Mouse (Mus musculus) adrenal gland, adult (tissue): ENCODE results near the gene Atxn7l3.

ENCODE experiments used
- DNase-seq, 2 experiments: peaks; one replicate each; pipeline ENCODE4 v3.0.0; 2022 to 2023; ENCODE audit warnings: low spot score in 1 of 2; ENCODE audit not compliant: inconsistent age in 2 of 2

Atxn7l3 gene

DNA sequence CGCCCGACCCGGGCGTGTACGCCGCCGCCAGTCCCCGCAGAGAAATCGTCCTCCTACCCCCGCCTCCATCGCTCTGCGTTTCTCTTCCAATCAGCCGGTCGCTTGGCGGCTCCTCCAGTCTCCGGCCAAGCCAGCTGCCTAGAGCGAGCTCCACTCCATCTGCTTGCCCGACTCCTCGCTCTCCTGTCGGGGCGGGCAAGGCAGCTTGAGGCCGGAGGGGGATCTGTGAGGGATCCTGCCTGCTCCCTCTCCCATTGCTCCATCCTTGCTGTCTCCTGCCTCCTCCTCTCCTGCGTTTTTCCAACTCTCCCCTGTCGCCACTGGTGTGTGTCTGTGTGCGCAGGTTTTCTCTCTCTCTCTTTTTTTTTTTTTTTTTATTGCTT lies 23.0 kb upstream of the Atxn7l3 start, which contains the start of gene Ubtf:
Gene Ubtf, minus strand, starts transcription at position 333 of the 383 bp plus-strand sequence.
- DNase-seq = peak; percentile 89 to 96

DNA sequence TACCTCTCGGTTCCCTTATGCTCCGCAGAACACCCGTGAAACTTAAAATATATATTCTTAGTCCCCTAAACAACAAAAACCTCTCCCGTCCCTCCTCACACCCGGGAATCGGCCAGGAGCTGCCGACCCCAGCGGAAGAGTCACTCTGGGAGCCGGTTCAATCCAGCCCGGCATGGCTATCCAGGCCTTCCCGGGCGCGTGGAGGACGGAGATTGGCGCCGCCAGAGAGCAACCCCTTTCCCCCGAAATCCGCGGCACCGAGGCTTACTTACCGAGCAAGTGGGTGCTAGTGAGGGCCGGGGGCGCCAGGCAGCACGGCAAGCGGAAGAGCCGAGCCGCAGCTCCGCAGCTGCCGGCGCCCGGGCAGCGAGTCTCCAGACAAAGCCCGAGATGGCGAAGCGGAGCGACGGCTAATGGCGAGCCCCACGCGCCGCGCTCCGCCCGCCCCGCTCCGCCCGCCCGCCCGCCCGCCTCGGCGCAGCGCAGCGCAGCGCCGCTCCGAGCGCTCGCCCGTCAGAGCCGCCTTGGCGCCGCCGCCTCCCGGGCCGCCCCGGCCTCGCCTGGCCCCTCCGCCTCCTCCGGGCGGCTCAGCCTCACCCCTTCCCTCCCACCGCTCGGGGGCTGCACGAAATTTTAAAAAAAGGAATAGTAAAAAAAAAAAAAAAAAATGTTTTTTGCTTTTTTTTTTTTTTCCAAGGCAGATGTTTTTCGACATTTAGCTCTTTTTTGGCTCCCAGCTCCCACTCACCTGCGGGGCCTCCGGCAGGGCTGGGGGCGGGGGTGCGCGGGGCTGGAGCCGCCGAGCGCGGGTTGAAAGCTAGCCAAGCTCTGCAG lies 22.4 kb upstream of the Atxn7l3 start:
- DNase-seq = peak; percentile 72 to 90

DNA sequence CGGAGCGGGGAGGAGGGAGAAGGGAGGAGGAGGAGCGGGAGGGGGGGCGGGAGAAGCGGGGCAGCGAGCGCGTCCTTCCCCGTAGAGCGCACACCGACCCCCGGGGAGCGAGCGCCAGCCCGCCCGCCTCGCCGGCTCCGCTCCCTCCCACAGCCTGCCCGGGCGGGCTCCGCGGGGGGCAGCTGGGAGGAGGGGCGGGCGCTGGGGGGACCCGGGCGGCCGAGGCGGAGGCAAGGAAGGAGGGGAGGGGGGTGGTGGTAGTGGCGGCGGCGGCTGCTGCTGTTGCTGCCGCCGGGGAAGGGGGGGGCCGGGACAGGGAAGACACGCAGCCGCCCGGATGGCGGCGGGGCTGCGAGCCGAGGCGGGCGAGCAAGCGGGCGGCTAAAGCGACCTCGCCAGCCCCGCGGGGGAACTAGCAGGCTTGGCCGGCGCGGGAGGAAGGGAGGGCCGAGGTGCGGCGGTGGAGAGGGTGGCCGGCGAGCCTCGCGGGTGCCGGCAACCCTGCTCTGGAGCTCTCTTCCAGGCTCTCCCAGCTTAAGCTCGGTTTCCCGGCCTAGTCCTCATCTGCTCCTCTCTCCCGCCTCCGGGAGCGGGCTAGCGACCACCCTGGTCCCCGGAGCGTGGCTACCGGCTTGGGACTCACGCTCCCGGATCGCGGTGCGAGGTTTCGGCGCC lies 21.6 kb upstream of the Atxn7l3 start:
- DNase-seq = peak; percentile 86 to 94

DNA sequence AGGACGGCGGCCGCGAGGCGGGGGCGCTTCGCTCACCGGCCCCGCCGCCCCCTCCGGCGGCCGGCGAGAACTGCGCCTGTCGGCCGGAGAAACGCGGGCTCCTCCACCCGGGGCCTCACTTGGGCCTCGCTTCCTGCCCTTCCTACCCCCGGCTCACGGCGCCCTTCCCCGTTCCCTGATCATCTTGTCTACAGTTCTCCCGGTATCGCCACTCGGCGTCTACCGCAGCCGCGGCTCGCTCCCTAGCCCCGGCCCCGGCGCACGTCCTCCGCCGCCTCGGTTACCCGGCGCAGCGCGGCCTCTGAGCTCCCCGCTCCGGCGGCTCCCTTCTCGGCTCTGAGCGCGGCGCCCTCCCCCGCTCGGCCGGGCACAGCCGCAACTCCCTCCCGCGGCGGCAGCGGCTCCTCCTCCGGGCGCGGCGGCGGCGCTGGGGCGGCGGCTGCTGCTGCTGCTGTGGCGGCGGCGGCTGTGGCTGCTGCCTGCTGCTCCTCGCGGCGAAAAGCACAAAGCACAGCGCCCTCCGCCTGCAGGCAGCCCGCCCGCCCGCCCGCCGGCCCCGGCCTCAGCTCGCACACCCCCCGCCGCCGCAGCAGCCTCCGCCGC lies 21.0 kb upstream of the Atxn7l3 start:
- DNase-seq = peak; percentile 74 to 84

DNA sequence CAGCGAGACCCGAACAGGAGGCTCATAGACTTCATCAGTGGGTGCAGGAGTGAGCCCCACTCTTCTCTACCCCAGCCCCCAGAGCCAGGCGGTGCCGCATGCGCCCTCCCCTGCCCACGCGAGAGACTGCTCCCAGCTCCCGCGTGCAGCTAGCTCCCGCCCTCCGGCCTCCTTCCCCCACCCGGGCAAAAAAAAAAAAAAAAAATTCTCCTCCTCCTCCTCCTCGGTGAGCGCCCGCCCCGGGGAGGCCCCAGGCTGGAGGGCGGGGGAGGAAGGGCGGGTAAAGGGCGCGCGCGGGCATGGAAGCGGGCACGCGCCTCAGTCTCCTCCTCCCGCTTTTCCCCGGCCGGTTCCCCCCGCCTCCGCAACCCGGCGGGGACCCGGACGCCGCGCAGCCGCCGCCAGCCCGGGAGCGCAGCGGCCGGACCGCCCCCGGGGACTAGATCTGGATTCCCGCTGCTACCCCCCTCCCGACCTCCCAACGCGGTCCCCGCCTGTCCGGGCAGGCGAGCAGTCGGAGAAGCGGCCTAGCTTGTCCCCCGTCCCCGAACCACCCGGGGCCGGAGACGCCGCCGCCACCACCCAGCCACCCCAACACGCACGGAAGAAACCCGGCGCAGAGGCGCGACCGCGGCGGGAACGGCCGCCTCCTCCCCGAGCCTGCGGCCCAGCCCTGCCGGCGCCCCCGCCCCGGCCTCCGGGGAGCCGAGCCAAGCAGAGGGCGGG lies 20.3 kb upstream of the Atxn7l3 start:
- peak; percentile 96 to 97 for DNase-seq

DNA sequence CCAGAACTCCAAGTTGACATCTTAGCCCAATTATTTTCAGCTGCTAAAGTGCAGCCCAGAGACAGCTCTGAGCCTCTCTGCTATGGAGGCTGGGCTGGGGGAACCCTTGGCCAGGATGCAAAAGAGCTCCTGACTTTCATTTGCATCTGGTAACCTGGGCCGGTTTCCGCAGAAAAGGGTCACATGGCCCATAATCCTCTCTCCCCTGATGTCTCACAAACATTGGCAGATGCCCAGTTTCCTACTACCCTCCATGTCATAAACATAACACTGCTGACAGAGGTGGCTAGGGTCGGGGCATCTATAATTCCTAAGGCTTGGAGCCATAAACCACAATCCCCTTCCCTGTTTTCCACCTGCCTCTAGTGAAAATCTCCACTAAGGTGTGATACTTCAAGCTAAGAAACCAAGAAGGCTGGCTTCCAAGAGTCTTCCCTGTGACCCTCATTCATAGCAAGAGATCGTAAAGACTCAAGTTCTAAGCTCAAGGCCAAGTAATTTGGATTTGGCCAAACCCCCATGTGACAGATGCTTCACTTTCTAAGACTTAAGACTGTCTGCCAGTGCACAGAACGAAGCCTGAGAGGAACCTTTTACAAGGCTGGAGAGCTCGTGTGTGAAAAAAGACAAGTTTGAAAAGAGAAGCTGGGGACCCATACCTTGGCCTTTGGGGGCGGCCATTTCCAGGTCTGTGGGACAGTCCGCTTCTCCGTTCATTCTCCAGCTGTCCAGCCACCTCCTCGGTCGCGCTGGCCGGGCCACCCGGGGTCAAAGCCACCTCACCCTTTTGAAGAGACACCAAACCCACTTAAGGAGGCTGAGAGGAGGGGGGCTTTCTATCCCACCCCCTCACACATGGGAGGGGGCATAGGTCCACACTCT lies 19.5 kb upstream of the Atxn7l3 start:
- peak in 1 of 2 experiments; percentile 65 for DNase-seq

DNA sequence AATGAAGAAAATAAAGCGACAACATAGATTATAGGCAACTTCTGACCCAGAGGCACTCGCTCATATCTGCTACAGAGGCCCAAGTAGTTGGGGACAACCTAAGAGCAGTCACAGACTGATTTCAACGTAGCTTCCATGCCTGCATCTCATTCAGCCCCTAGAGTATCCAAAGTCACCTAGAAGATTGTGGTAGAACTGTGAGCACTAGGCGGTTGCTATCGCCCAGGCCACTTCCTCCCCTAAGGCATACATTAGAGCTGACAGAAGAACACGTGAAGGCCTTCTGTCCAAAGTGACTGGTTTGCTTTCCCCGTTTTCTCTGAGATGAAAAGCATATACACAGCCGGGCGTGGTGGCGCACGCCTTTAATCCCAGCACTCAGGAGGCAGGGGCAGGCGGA lies 17.9 kb upstream of the Atxn7l3 start:
- peak in 1 of 2 experiments; percentile 56 for DNase-seq

DNA sequence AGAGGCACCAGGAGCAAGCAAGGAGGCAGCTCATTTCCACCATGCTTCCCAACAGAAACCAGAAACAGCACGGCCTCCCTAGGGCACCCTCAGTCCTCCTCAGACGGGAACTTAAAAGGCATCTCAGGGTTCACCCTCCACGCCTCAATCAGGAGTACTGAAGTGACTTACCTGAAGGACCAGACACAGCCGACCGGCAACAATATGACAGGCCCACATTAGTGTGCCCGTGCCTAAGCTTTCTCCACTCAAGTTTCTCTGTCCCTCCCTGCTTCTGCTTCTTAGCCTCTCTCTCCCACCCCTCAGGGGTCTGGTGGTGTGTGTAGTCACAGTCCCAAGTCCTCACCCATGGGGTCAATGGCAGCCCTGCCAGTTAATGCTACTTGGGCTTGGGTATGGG lies 16.2 kb upstream of the Atxn7l3 start:
- DNase-seq = peak in 1 of 2 experiments; percentile 38

DNA sequence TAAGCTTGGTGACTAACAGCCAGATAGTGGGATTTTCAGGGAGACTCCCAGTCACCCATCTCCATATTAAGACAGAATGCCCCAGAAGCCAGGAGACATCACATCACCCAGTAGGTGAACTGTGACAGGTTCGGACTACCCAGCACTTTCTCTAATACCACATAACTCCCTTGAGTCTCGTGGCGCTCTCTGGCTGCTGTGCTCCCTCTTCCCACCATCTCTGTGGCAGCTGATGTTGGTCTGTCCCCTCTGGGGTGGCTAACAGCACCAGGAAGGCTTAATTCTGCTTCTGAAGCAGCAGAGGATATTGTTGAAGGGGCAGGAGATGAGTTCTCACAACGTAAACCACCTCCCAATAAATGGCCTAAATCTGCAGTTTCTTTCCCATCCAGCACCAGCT lies 15.5 kb upstream of the Atxn7l3 start:
- peak in 1 of 2 experiments; percentile 38 for DNase-seq

DNA sequence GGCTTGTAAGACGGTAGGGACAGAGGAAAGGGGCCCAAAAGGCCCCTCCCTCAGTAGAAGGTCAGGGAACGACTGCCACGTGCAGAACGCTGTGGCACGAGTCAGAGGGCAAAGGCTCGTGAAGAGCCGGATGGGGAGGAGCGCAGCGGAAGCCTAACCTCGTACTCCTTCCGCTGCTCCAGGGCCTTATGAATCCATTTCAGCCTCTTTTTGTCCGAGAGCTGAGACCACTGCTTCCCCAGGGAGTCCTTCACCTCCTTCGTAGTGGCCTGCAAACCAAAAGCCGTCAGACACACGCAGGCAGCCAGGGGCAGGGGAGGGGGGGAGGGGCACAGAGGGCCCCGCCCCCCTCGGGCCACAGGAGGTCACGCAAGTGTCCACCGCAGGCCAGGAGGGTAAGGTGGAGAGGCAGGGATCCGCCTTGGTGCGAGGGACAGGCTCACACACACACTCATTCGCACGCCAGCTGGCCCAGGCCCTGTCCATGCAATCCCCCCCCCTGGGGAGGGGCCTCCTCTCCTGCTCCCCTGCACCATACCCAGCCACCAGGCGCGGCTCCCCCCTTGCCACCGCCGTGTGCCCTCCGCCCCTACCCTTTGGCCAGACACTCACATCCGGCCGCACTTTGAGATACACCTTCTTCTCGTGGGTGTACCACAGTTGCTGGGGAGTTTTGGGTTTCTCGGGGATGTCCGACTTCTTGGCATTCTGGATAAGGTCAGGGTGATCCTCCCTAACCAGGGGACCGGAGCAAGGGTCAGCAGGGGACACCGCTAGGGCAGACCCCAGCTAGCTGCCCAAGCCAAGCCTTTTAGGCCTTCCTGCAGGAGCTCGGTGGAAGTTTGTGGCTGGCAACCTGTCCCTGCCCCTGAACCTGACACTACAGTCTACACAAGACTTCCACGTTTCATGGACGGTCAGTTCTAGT lies 14.6 kb upstream of the Atxn7l3 start:
- DNase-seq = peak; percentile 60 to 80

DNA sequence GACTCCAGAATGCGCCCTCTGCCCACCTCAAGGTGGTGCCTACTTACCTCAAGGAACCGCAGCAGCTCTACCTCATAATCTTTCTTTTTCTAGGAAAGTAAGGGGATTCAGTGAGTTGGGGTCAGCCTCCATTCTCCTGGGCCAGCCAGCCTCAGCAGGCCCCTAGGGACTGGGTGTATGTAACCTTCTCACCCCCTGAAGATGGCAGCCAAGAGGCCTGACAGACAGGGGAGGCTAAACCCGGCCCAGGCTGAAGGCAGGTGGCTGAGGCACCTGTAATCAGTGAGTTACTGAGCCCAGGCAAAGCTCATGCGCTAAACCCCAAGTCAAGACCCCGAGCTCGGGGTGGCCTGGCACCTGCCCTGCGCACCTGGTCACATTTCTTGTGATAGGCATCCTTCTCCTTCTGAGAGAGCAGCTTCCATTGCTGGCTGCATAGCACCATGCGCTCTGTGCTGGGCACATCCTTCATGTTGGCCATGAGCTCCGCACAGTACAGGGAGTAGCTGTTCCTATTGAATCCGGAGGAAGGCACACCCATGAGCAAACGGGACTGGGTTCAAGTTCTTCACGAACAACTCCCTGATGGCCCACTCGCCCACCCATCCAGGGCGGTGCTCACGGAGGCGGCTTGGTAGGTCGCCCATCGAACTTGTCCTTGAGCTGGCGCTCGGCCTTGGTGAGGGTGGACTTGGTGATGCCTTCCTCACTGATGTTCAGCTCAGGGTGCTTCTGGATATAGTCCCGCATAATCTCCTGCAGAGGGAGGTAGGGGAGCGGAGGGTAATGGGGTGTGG lies 13.6 kb upstream of the Atxn7l3 start:
- DNase-seq = peak; percentile 69 to 82

DNA sequence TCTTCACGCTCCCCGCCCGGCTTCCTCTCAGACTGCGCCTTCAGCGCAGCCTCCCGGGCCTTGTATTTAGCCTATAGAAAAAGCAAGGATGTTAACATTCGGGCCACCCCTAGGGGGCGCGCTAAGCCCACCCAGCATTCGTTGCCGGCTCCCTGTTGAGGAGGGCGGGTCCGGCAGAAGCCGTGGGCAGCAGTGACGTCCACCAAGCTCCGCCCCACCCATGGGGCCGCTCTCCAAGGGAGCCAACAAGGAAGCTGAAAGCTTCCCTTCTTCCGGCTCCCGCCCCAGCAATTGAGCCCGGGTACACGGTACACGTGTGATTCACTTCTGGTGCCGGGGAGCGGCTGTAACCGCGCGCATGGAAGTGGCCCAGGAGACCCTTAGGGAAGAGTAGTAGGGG lies 12.5 kb upstream of the Atxn7l3 start:
- DNase-seq = peak; percentile 98 to 99

DNA sequence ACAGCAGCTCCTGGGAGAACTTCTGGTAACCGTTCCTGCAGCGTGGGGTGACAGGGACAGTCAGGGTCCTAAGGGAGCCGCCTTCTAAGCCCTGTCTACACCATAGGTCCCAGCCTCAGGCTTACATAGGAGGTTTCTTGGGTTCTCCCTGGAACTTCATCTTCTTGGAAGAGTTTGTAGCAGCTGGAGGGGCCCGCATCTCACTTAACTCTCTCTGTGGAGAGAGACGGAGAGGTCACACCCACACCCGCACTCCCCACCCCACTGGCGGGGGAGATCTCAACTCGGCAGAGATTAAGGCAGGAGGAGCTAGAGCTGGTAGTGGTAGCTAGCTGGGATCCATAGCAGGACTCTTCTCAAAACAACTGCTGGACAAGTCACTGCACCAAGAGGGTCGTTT lies 11.7 kb upstream of the Atxn7l3 start:
- DNase-seq = peak; percentile 24 to 51

DNA sequence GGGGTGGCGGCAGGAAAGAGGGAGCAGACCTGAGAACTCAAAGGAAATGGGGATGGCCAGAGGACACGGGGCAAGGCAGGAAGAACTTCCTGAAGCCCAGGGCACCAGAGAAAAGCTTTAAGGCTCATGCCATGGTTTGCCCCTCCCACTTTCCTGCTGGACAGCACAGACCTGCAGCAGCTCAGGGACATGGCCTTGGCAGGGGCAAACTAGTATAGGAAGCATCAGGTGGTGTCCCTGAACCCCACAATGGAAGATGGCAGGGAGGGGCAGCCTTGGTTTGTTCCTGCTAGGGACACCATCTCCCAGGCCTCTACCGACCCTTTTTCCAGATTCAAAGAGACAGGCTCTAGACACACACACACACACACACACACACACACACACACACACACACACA lies 8.9 kb upstream of the Atxn7l3 start:
- peak; percentile 66 to 81 for DNase-seq

DNA sequence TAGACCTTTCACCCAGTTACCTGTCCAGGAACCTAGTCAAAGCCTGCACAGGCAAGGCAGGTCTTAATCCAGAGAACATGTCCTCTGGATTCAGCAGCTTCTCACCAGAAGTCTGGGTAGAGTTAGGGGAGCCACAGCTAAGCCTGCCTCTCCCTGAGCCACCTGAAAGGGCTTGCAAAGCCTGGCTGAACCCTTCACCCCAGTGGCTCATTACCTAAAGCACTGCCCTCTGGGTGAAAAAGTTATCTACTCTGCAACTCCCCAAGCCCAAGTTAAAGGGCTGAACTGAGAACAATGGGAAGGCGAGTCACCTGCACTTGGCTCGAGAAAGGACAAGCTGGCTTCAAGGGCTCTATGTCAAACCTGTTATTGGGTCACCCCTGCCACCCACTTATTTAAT lies 7.7 kb upstream of the Atxn7l3 start:
- no peak for DNase-seq

DNA sequence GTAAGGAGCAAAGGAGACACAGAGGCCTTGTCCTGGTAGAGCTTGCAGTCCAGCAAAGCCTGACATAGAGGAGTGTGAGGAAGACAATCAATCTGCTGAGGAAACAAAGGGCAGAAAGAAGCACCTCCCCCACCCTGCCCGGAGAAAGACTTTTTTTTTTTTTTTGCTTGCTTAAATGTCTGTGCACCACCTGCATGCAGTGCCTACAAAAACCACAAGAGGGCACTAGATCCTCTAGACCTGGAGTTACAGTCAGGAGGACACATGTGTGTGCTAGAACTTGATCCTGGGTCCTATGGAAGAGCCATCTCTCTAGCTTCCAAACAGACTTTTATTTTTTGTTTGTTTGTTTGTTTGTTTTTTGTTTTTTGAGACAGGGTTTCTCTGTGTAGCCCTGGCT lies 3.4 kb upstream of the Atxn7l3 start:
- DNase-seq = peak in 1 of 2 experiments; percentile 78

DNA sequence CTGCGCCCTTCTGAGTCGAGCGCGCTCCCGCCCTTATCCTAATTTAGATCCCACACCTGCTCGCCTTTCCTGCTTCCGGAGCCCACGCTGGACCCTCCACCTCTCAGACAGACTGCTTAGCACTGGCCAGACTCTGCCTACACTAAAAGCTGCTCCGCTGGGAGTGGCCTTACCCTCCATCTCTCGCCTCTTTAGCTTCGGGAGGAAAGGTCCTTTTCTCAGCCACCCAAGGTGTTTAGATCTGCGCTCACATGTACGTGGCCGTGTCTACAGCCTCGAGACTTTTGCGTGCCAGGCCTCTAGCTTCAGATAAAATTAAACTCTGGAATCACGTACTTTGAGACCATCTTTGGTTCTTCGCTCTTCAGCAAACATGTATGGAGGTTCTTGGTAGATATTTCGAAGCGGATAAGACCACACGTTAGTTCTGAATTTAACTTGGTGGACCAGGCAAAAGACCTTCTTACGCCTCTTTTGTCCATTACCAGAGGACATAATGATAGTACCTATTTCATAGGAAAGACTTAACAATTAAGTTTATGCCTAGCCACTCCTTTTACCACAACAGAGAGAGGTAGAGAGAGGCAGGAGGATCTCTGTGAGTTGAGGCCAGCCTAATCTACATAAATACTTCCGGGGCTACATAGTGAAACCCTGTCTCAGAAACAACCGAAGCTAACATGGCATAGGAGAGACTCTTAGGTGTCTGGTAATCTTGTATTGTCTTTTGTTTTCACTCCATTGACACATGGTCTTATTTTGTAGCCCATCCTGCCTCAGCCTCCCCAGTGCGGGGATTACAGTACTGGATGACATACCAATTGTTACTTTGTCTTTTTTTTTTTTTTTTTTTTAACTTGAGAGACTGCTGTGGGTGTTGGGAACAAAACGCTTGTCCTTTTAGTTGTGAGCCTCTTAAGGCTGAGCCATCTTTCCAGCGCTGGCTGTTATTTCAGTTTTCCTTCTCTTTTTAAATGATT lies 1.4 kb upstream of the Atxn7l3 start:
- DNase-seq = no peak
